Mouse (Mus musculus): ENCODE measurements at regions not wholly inside any gene's neighbourhood (a gene's known extent, or its start where the extent isn't known, plus 50 kb on each side); places are given as distances from the start of the nearest gene placed in this dataset.

- DNase-seq (ENCODE audit: extremely low spot score in 1 of 2, low spot score in 1 of 2) = no peak
These were observed 1418.0 kb upstream of the Pabpc4l start for GRCm38 (mm10) chr3:47866061-47866460.

GRCm38 (mm10) chr3:47863591-47863990 lies 1415.6 kb upstream of the Pabpc4l start:
- peak; percentile 4 to 37 for DNase-seq (ENCODE audit: extremely low spot score in 1 of 2, low spot score in 1 of 2)

GRCm38 (mm10) chr3:47845613-47846012 lies 1397.6 kb upstream of the Pabpc4l start:
- DNase-seq (ENCODE audit: extremely low spot score in 1 of 2, low spot score in 1 of 2) = no peak

GRCm38 (mm10) chr3:47836541-47837240 lies 1388.7 kb upstream of the Pabpc4l start:
- DNase-seq (ENCODE audit: extremely low spot score in 1 of 2, low spot score in 1 of 2) = no peak

- no peak for DNase-seq (ENCODE audit: extremely low spot score in 1 of 2, low spot score in 1 of 2)
These were observed 1370.3 kb upstream of the Pabpc4l start for GRCm38 (mm10) chr3:47818361-47818760.

- no peak for DNase-seq (ENCODE audit: extremely low spot score in 1 of 2, low spot score in 1 of 2)
These were observed 1369.5 kb upstream of the Pabpc4l start for GRCm38 (mm10) chr3:47817564-47817963.

Measured in frontal cortex, adult 2 months (tissue).